Mouse (Mus musculus) inflammation-experienced regulatory T-cells, adult 6 months (primary cell): ENCODE measurements around the gene Csnk2a2. TPM values are rescaled to one million over a fixed set of nuclear protein-coding genes. Genes with fewer than 3 reads are reported as not detected.

Source experiments
- ATAC-seq: one replicate; pipeline ENCODE4 v1.8.0; 2017
- polyA plus RNA-seq, 3 experiments: library from polyadenylated mRNA; unstranded; fragments of 100-300 nt; shearing (Covaris generic); gene quantifications; one replicate each; pipeline ENCODE4 v1.2.1; 2017

Gene Csnk2a2
- polyA plus RNA-seq, 3 experiments from 2014 or later: 10.6 to 16.8 (median 12.5) TPM

DNA sequence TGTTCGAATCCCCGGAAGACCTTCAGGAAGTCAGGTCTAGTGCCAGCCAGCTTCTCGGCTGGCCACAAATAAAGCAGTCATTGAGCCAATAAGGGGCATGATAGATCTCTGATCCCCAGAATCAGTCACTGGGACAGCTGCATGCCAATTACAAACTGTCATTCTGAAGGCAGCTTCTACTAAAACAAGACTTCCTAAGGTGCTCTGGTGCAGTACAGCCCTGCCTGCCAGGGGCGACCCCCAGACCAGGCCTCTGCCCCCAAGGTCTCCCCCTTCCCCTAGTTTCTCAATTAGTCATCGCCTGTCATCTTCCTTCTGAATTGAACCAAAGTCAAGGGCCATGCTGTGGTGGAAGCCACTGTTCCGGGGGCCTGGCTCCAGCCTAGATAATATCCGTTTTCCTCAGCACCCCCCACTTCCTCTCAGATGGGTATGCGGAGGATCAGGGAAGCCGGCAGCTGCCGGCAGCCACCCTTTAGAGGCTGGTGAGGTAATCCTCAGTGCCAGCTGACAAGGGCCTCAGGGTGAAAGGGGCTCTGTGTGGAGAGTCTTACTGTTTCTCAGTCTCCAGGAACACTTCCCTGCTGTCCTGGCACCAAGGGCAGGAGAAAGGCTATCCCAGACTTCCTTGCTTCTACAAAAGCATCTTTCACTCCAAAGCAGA is 78.4 kb downstream of the Csnk2a2 start:
- ATAC-seq: no peak

DNA sequence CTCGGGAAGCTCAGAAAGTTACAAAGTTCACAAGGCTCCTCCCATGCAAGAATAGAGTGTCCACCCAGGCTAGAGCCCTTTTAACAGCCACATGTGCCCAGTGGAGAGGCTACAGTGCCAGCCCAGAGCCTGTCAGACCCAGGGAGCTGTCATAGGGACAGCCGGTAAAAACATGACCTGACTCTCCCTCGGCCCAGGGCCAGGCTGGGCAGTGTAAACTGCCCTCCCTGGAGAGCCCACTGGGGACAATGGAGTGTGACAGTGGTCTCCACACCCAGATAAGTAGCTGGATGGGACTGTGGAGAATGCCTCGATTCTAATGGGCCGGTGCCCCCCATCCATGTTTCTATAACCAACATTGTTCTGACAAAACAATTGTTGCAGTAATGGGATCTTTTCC is 80.3 kb downstream of the Csnk2a2 start:
- no peak for ATAC-seq

DNA sequence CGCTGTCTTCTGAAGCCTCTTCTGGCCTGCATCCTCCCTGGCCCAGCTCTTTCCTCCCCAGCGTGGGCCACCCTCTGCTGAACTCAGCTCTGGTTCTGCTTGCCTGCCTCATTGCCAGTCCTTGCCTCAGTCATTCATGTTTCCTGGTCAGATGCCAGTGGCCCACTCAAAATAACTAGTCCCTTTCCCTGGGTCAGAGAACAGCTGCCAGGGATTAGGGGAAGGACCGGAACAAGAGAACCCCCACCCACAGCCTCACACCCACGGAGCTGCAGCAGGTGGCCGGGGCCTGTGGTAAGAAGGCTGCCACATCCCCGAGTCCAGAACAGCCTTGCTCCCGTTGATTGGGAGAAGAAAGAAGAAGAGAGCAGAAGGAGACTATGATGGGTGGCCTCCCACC is 88.7 kb downstream of the Csnk2a2 start:
- ATAC-seq: no peak

DNA sequence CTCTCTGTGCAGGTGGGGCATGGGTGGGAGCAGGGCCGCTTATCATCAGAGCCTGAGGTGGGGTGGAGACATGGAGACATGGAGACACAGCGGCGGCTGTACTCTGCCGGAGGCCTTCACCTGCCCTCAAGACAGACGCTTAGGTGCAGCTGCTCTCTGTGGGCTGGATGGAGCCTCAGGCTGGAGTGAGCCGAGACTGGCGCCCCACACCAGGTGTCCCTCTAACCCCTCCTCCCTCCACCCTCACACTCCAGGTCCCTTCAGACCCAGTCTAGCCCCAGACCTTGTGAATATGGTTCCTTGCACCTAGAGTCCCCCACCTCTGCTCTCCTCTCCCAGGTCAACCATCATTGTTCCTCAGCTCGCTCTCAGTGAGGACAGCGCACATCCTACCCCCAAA is 90.7 kb downstream of the Csnk2a2 start:
- ATAC-seq: no peak

DNA sequence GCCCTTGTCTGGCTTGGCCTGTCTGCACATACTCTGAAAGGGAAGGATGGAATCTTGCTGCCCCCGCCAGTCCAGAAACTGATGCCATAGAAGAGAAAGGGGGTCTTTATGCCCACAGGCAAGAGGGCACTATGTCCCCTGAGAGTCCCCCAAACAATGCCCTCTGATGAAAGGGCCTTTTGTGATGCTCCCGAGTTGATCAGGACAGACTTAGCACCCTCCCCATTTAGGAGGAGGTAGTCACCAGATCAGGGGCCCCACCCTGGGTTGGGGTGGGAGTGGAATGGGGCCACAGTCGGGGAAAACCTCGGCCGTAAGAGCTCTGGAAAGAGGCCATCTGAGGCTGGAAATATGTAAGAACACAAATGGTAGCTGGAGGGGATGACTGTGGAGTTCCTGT is 92.6 kb downstream of the Csnk2a2 start:
- no peak for ATAC-seq

DNA sequence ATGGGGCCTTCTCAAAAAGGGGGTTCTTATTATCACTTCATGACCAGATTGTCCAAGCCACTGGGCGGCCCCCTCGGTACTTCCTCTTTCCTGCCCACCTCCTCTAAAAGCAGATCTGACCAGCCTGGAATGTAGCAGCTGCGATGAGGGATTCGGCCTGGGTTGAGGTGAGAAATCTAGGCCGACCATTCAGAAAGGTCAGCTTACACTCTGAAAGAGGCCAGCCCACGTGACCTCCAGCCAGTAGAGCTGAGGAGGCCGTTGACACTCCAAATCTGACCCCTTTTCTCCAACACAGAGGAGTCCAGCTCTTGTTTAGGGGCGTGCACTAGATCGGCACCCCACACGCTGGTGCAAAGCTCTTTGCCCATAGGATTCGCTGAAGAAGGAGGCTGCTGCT is 93.1 kb downstream of the Csnk2a2 start:
- no peak for ATAC-seq

Other genes starting within 250 kb of the Csnk2a2 start
- under 1 TPM in 1 of 3 experiments, not detected in 2; 0.32 TPM for gene Cngb1, start 183.5 kb downstream of the Csnk2a2 start, polyA plus RNA-seq
- not detected for gene Tepp, start 179.5 kb downstream of the Csnk2a2 start, polyA plus RNA-seq
- gene Zfp319, start 158.1 kb downstream of the Csnk2a2 start, polyA plus RNA-seq: 1 to 10 TPM; 3.1 to 4.2 (median 3.6) TPM
- 10 to 100 TPM; 59.7 to 62.9 (median 59.7) TPM for gene Usb1, start 157.8 kb downstream of the Csnk2a2 start, polyA plus RNA-seq
- 1 to 10 TPM in 1 of 3 experiments, under 1 TPM in 2; 0.53 to 1.3 (median 0.63) TPM for gene Mmp15, start 137.8 kb downstream of the Csnk2a2 start, polyA plus RNA-seq
- 10 to 100 TPM; 55.7 to 72.2 (median 70.1) TPM for gene Cfap20, start 55.2 kb downstream of the Csnk2a2 start, polyA plus RNA-seq
- not detected for gene Ccdc113, start 44.0 kb upstream of the Csnk2a2 start, polyA plus RNA-seq
- gene Prss54, start 86.3 kb upstream of the Csnk2a2 start, polyA plus RNA-seq: not detected
- 10 to 100 TPM in 1 of 3 experiments, 1 to 10 TPM in 2; 8.3 to 13.8 (median 9.1) TPM for gene Gins3, start 143.4 kb upstream of the Csnk2a2 start, polyA plus RNA-seq
- 1 to 10 TPM; 1.3 to 2.7 (median 1.7) TPM for gene Ndrg4, start 186.9 kb upstream of the Csnk2a2 start, polyA plus RNA-seq
- gene Setd6, start 225.8 kb upstream of the Csnk2a2 start, polyA plus RNA-seq: 10 to 100 TPM in 1 of 3 experiments, 1 to 10 TPM in 2; 6.3 to 10.5 (median 9.7) TPM